Mouse (Mus musculus) CH12.LX (cell line): ENCODE results near the gene Prdm12. TPM values are rescaled to one million over a fixed set of nuclear protein-coding genes. Genes with fewer than 3 reads are reported as not detected.
A peak's percentile ranks its signal among the peaks of the same experiment; 100 is the strongest.

ENCODE experiments used
- DNase-seq: peaks from one replicate; pipeline ENCODE4 v3.0.0-alpha.2; 2013; ENCODE audit errors: extremely low read depth
- H3K27ac ChIP-seq: 2 replicates; pipeline ENCODE4 v1.5.1; 2012; ENCODE audit warnings: low read depth, mild to moderate bottlenecking, control low read depth, moderate library complexity; ENCODE audit not compliant: insufficient read depth
- H3K27me3 ChIP-seq: replicated peaks from 2 replicates; pipeline ENCODE3; 2012; ENCODE audit warnings: inconsistent platforms
- H3K36me3 ChIP-seq, 2 experiments: replicated peaks in 1 of 2; 2 replicates each; pipeline versions ENCODE3 to v1.6.1; 2012; ENCODE audit warnings: inconsistent platforms in 1 of 2, low read length in 1 of 2, mild to moderate bottlenecking in 1 of 2, mixed read lengths in 1 of 2, moderate library complexity in 1 of 2; ENCODE audit not compliant: control insufficient read depth in 1 of 2, insufficient read depth in 1 of 2
- H3K4me1 ChIP-seq, 2 experiments: 2 replicates each; pipeline ENCODE4 v1.6.1; 2012; ENCODE audit warnings: inconsistent platforms in 1 of 2, moderate library complexity in 1 of 2; ENCODE audit not compliant: insufficient read depth in 2 of 2, control insufficient read depth in 1 of 2
- H3K4me2 ChIP-seq: 2 replicates; pipeline ENCODE4 v1.6.1; 2012; ENCODE audit warnings: low read depth, mild to moderate bottlenecking, control low read depth; ENCODE audit not compliant: poor library complexity, insufficient read depth, severe bottlenecking
- H3K4me3 ChIP-seq, 3 experiments: fragments of 150-350 bp in 1 of 3; sonication (generic) in 1 of 3; replicated peaks in 1 of 3; 2 replicates each; pipeline versions ENCODE3 to v1.5.1; 2011 to 2012; ENCODE audit warnings: low read depth in 2 of 3, low read length in 2 of 3, mild to moderate bottlenecking in 2 of 3, moderate library complexity in 2 of 3, control low read depth in 1 of 3, improper control_type of control experiment in 1 of 3, inconsistent platforms in 1 of 3, mixed read lengths in 1 of 3; ENCODE audit not compliant: poor library complexity in 1 of 3
- H3K79me2 ChIP-seq: replicated peaks from 2 replicates; pipeline ENCODE4 v1.6.1; 2012; ENCODE audit warnings: mild to moderate bottlenecking, moderate library complexity; ENCODE audit not compliant: control insufficient read depth, poor library complexity, insufficient read depth, severe bottlenecking; ENCODE audit errors: extremely low read depth
- H3K9ac ChIP-seq: 2 replicates; pipeline ENCODE4 v1.6.1; 2012; ENCODE audit warnings: low read depth, mild to moderate bottlenecking, control low read depth, moderate library complexity; ENCODE audit not compliant: insufficient read depth
- H3K9me3 ChIP-seq: replicated peaks from 2 replicates; pipeline ENCODE3; 2012; ENCODE audit warnings: low read length, inconsistent platforms, mixed read lengths
- BHLHE40 ChIP-seq: IDR thresholded peaks from 2 replicates; pipeline ENCODE4 v1.6.1; 2011; ENCODE audit warnings: mild to moderate bottlenecking, low read depth, low read length, improper control_type of control experiment
- CHD1 ChIP-seq: IDR thresholded peaks from 2 replicates; pipeline ENCODE4 v1.6.1; 2012; ENCODE audit warnings: low read depth, low read length, improper control_type of control experiment, inconsistent platforms
- CHD2 ChIP-seq: IDR thresholded peaks from 2 replicates; pipeline ENCODE4 v1.6.1; 2011; ENCODE audit warnings: low read length, improper control_type of control experiment
- CTCF ChIP-seq, 2 experiments: IDR thresholded peaks in 1 of 2; conservative IDR thresholded peaks in 1 of 2; 2 replicates each; pipeline ENCODE4 v1.5.1; 2011 to 2012; ENCODE audit warnings: low read depth in 2 of 2, low read length in 2 of 2, improper control_type of control experiment in 1 of 2, inconsistent platforms in 1 of 2, mild to moderate bottlenecking in 1 of 2, moderate library complexity in 1 of 2
- E2F4 ChIP-seq: IDR thresholded peaks from 2 replicates; pipeline ENCODE4 v1.6.1; 2011; ENCODE audit warnings: low read depth, low read length, improper control_type of control experiment; ENCODE audit not compliant: insufficient replicate concordance
- ELF1 ChIP-seq: IDR thresholded peaks from 2 replicates; pipeline ENCODE4 v1.6.1; 2014; ENCODE audit warnings: low read depth, mild to moderate bottlenecking, inconsistent platforms, low read length, improper control_type of control experiment
- GABPA ChIP-seq: IDR thresholded peaks from 2 replicates; pipeline ENCODE4 v1.6.1; 2012; ENCODE audit warnings: low read depth, low read length, improper control_type of control experiment, inconsistent platforms; ENCODE audit not compliant: insufficient replicate concordance
- HCFC1 ChIP-seq: IDR thresholded peaks from 2 replicates; pipeline ENCODE4 v1.6.1; 2012; ENCODE audit warnings: low read depth, mild to moderate bottlenecking, inconsistent platforms, low read length, improper control_type of control experiment
- JUND ChIP-seq: conservative IDR thresholded peaks from 2 replicates; pipeline ENCODE4 v1.6.1; 2011; ENCODE audit warnings: low read depth, low read length, improper control_type of control experiment
- KAT2A ChIP-seq: IDR thresholded peaks from 2 replicates; pipeline ENCODE4 v1.6.1; 2012; ENCODE audit warnings: low read length, improper control_type of control experiment, inconsistent platforms; ENCODE audit not compliant: insufficient replicate concordance
- MAFK ChIP-seq: IDR thresholded peaks from 2 replicates; pipeline ENCODE4 v1.6.1; 2011; ENCODE audit warnings: low read length, improper control_type of control experiment; ENCODE audit not compliant: insufficient replicate concordance
- MAX ChIP-seq: IDR thresholded peaks from 2 replicates; pipeline ENCODE4 v1.6.1; 2011; ENCODE audit warnings: low read length, improper control_type of control experiment
- MAZ ChIP-seq: IDR thresholded peaks from 2 replicates; pipeline ENCODE4 v1.6.1; 2012; ENCODE audit warnings: low read depth, mild to moderate bottlenecking, inconsistent platforms, low read length, improper control_type of control experiment, moderate library complexity
- MEF2A ChIP-seq: IDR thresholded peaks from 2 replicates; pipeline ENCODE4 v1.6.1; 2014; ENCODE audit warnings: low read depth, mild to moderate bottlenecking, inconsistent platforms, low read length, improper control_type of control experiment, borderline replicate concordance
- MXI1 ChIP-seq: IDR thresholded peaks from 2 replicates; pipeline ENCODE4 v1.6.1; 2011; ENCODE audit warnings: mild to moderate bottlenecking, low read depth, low read length, improper control_type of control experiment
- MYC ChIP-seq: IDR thresholded peaks from 2 replicates; pipeline ENCODE4 v1.6.1; 2011; ENCODE audit warnings: low read depth, mild to moderate bottlenecking, improper control_type of control experiment, low read length
- NELFE ChIP-seq: IDR thresholded peaks from 2 replicates; pipeline ENCODE4 v1.6.1; 2011; ENCODE audit warnings: low read depth, low read length, improper control_type of control experiment
- NRF1 ChIP-seq: IDR thresholded peaks from 2 replicates; pipeline ENCODE4 v1.6.1; 2014; ENCODE audit warnings: low read depth, mild to moderate bottlenecking, inconsistent platforms, low read length, improper control_type of control experiment, moderate library complexity
- PAX5 ChIP-seq: IDR thresholded peaks from 2 replicates; pipeline ENCODE4 v1.6.1; 2012; ENCODE audit warnings: low read length, inconsistent platforms, mixed read lengths
- POLR2A ChIP-seq: IDR thresholded peaks from 2 replicates; pipeline ENCODE4 v1.6.1; 2011; ENCODE audit warnings: low read depth, mild to moderate bottlenecking, improper control_type of control experiment, low read length
- POLR2AphosphoS2 ChIP-seq: IDR thresholded peaks from 2 replicates; pipeline ENCODE4 v1.6.1; 2011; ENCODE audit warnings: low read depth, low read length, improper control_type of control experiment
- RAD21 ChIP-seq: IDR thresholded peaks from 2 replicates; pipeline ENCODE4 v1.6.1; 2011; ENCODE audit warnings: low read depth, mild to moderate bottlenecking, low read length, improper control_type of control experiment, moderate library complexity
- RCOR1 ChIP-seq: conservative IDR thresholded peaks from 2 replicates; pipeline ENCODE4 v1.6.1; 2012; ENCODE audit warnings: low read depth, mild to moderate bottlenecking, inconsistent platforms, low read length, improper control_type of control experiment
- SIN3A ChIP-seq: IDR thresholded peaks from 2 replicates; pipeline ENCODE4 v1.6.1; 2012; ENCODE audit warnings: low read length, improper control_type of control experiment, inconsistent platforms
- SMC3 ChIP-seq: IDR thresholded peaks from 2 replicates; pipeline ENCODE4 v1.6.1; 2011; ENCODE audit warnings: low read depth, low read length, improper control_type of control experiment
- TBP ChIP-seq: conservative IDR thresholded peaks from 2 replicates; pipeline ENCODE4 v1.6.1; 2011; ENCODE audit warnings: low read depth, low read length, improper control_type of control experiment
- TCF12 ChIP-seq: IDR thresholded peaks from 2 replicates; pipeline ENCODE4 v1.6.1; 2014; ENCODE audit warnings: low read depth, mild to moderate bottlenecking, inconsistent platforms, low read length, improper control_type of control experiment
- UBTF ChIP-seq: IDR thresholded peaks from 2 replicates; pipeline ENCODE4 v1.6.1; 2012; ENCODE audit warnings: low read depth, mild to moderate bottlenecking, inconsistent platforms, low read length, improper control_type of control experiment, moderate library complexity
- USF1 ChIP-seq: IDR thresholded peaks from 2 replicates; pipeline ENCODE4 v1.6.1; 2014; ENCODE audit warnings: low read depth, mild to moderate bottlenecking, inconsistent platforms, low read length, improper control_type of control experiment
- ZC3H11A ChIP-seq: IDR thresholded peaks from 2 replicates; pipeline ENCODE4 v1.6.1; 2012; ENCODE audit warnings: low read depth, mild to moderate bottlenecking, inconsistent platforms, low read length, improper control_type of control experiment
- ZKSCAN1 ChIP-seq: IDR thresholded peaks from 2 replicates; pipeline ENCODE4 v1.6.1; 2012; ENCODE audit warnings: low read depth, inconsistent platforms, low read length, improper control_type of control experiment, borderline replicate concordance
- ZMIZ1 ChIP-seq: IDR thresholded peaks from 2 replicates; pipeline ENCODE4 v1.6.1; 2012; ENCODE audit warnings: low read depth, mild to moderate bottlenecking, inconsistent platforms, low read length, improper control_type of control experiment
- ZNF384 ChIP-seq: IDR thresholded peaks from 2 replicates; pipeline ENCODE4 v1.6.1; 2012; ENCODE audit warnings: low read depth, low read length, improper control_type of control experiment, inconsistent platforms
- dilution Hi-C: fragments of 300-500 bp; cut with MboI; formaldehyde crosslinking; loops from 2 replicates; pipeline ENCODE4 v1.14.3; 2020; ENCODE audit warnings: low sequenced_read_pairs; ENCODE audit not compliant: extremely low pct_unique_long_range_greater_than_20kb, extremely low pct_ligation_motif_present
- in situ Hi-C: fragments of 300-500 bp; cut with MboI; formaldehyde crosslinking; loops from 3 replicates; pipeline ENCODE4 v1.14.3; 2019; ENCODE audit warnings: low sequenced_read_pairs, low pct_ligation_motif_present, low pct_unique_long_range_greater_than_20kb, mixed read lengths
- polyA plus RNA-seq: library from polyadenylated mRNA; unstranded; fragments of >175 nt; gene quantifications from 2 replicates; pipeline ENCODE4 v1.2.1, GENCODE M21; 2012; ENCODE audit warnings: low read depth; ENCODE audit not compliant: insufficient read length
- total RNA-seq, 2 experiments: library from RNA; depleted of rRNA; stranded (reverse); fragments of 300-350 nt in 1 of 2; fragments of >200 nt in 1 of 2; gene quantifications; 2 replicates each; pipeline ENCODE4 v1.2.3; 2012 to 2014

The Prdm12 gene
- total and polyA plus RNA-seq, 3 experiments, result not detected

- dilution Hi-C loops, result no loop called here
- no peak for TF ChIP-seq USF1
- peak; percentile 89 for TF ChIP-seq TCF12
- TF ChIP-seq POLR2A, result peak; percentile 96
- TF ChIP-seq MYC, result peak; percentile 97
- peak; percentile 71; the same call in 1 of the 2 replicates for TF ChIP-seq SIN3A
- TF ChIP-seq MAZ, result no peak
- no peak for TF ChIP-seq CTCF (conservative IDR thresholded peaks at IDR 0.05 in 1 of 2, IDR thresholded peaks at IDR 0.05 in 1 of 2; ENCODE audit: low read depth in 2 of 2, low read length in 2 of 2)
- TF ChIP-seq ZMIZ1, result peak; percentile 91
- peak; percentile 50; the same call in 1 of the 2 replicates for TF ChIP-seq CHD2
- TF ChIP-seq JUND, result no peak
- peak; percentile 84; the same call in 1 of the 2 replicates for TF ChIP-seq KAT2A
- TF ChIP-seq RCOR1, result peak; percentile 99
- peak; percentile 72 for TF ChIP-seq UBTF
- TF ChIP-seq ZC3H11A, result no peak
- peak; percentile 96 for TF ChIP-seq NRF1
- peak; percentile 95; the same call in 1 of the 2 replicates for TF ChIP-seq E2F4
- TF ChIP-seq PAX5, result no peak
- TF ChIP-seq SMC3, result no peak
- TF ChIP-seq MAX, result peak; percentile 95
- peak; percentile 50; the same call in 1 of the 2 replicates for TF ChIP-seq BHLHE40
- peak; percentile 92 for TF ChIP-seq TBP
- TF ChIP-seq ZNF384, result no peak
- peak; percentile 96 for TF ChIP-seq NELFE
- TF ChIP-seq ZKSCAN1, result no peak
- TF ChIP-seq CHD1, result no peak
- TF ChIP-seq HCFC1, result peak; percentile 94
- no peak for TF ChIP-seq RAD21
- TF ChIP-seq MEF2A, result peak; percentile 26; the same call in 1 of the 2 replicates
- peak; percentile 90; the same call in 1 of the 2 replicates for TF ChIP-seq POLR2AphosphoS2
- peak; percentile 67; the same call in 1 of the 2 replicates for TF ChIP-seq ELF1
- TF ChIP-seq MXI1, result peak; percentile 98
- TF ChIP-seq MAFK, result no peak
- TF ChIP-seq GABPA, result peak; percentile 14; the same call in 1 of the 2 replicates
- peaks cover 25% of the 10 kb centered on the region for H3K79me2 ChIP-seq
These were observed 30.8 kb downstream of the Prdm12 start, which contains the start of gene Exosc2 for GRCm38 (mm10) chr2:31670551-31671035. Exosc2 (plus strand) TSS chr2:31670715.

More at GRCm38 (mm10) chr2:31670551-31671035, 30.8 kb downstream of the Prdm12 start, which contains the start of gene Exosc2:
- Histone ChIP-seq H3K9me3 (no peaks in the 10 kb centered on the region), H3K27me3 (no peaks in the 10 kb centered on the region), H3K36me3 (peaks cover 34 to 37% of the 10 kb centered on the region in 2 experiments), H3K4me3 (peak within 1 kb of the TSS; percentile 81 to 94 (median 91)), H3K27ac (0 out of 2 replicates have a peak within 1 kb of the TSS, but pooled peaks have one; percentile 27), H3K4me2 (peak within 1 kb of the TSS; percentile 76), H3K9ac (peak within 1 kb of the TSS; percentile 84), H3K4me1 (peaks cover 12 to 44% of the 10 kb centered on the region in 2 experiments)
- peak; percentile 98 for DNase-seq
- in situ Hi-C loops, result no loop called here
